Mouse (Mus musculus): ENCODE results near the gene Mat1a. TPM values are rescaled to one million over a fixed set of nuclear protein-coding genes. Genes with fewer than 3 reads are reported as not detected.

Mat1a gene
- polyA plus RNA-seq, 1 experiment from 2014 or later: not detected

GRCm38 (mm10) chr14:41151220-41151898 lies 46.5 kb downstream of the Mat1a start, which contains the start of gene Mbl1:
Mbl1 (plus strand) TSS chr14:41151458.
- no peak within 1 kb of the TSS for H3K4me2 ChIP-seq (ENCODE audit: low read length)
- H3K9ac ChIP-seq (ENCODE audit: low read depth, low read length): no peak within 1 kb of the TSS
- ATAC-seq: no peak
- 87% methylated on average over 7 of the region's 7 CpGs for WGBS
- no peak within 1 kb of the TSS for H3K4me3 ChIP-seq (ENCODE audit: low read length)
- H3K4me1 ChIP-seq (ENCODE audit: control insufficient read depth, insufficient read depth, low read depth, low read length): no peaks in the 10 kb centered on the region
- no peaks in the 10 kb centered on the region for H3K36me3 ChIP-seq (ENCODE audit: control insufficient read depth, insufficient read depth, low read length)
- H3K27ac ChIP-seq (ENCODE audit: low read depth, low read length): no peak within 1 kb of the TSS
- no peaks in the 10 kb centered on the region for H3K27me3 ChIP-seq (replicated peaks; ENCODE audit: control insufficient read depth, insufficient read depth, low read length)
- no peaks in the 10 kb centered on the region for H3K9me3 ChIP-seq (ENCODE audit: control insufficient read depth, low read length)

GRCm38 (mm10) chr14:41160076-41160475 lies 55.2 kb downstream of the Mat1a start:
- Histone ChIP-seq H3K4me2 (ENCODE audit: low read length) (no peak overlapping the region), H3K9ac (ENCODE audit: low read depth, low read length) (no peak overlapping the region), H3K9me3 (ENCODE audit: control insufficient read depth, low read length) (no peaks in the 10 kb centered on the region), H3K4me1 (ENCODE audit: control insufficient read depth, insufficient read depth, low read depth, low read length) (no peaks in the 10 kb centered on the region), H3K4me3 (ENCODE audit: low read length) (no peak overlapping the region), H3K27ac (ENCODE audit: low read depth, low read length) (no peak overlapping the region), H3K27me3 (replicated peaks; ENCODE audit: control insufficient read depth, insufficient read depth, low read length) (no peaks in the 10 kb centered on the region), H3K36me3 (ENCODE audit: control insufficient read depth, insufficient read depth, low read length) (no peaks in the 10 kb centered on the region)
- WGBS: 85% methylated on average over 4 of the region's 4 CpGs
- no peak for ATAC-seq

- Histone ChIP-seq H3K9ac (ENCODE audit: low read depth, low read length) (no peak overlapping the region), H3K9me3 (ENCODE audit: control insufficient read depth, low read length) (no peaks in the 10 kb centered on the region), H3K4me2 (ENCODE audit: low read length) (no peak overlapping the region), H3K27me3 (replicated peaks; ENCODE audit: control insufficient read depth, insufficient read depth, low read length) (no peaks in the 10 kb centered on the region), H3K4me1 (ENCODE audit: control insufficient read depth, insufficient read depth, low read depth, low read length) (no peaks in the 10 kb centered on the region), H3K36me3 (ENCODE audit: control insufficient read depth, insufficient read depth, low read length) (no peaks in the 10 kb centered on the region), H3K4me3 (ENCODE audit: low read length) (no peak overlapping the region), H3K27ac (ENCODE audit: low read depth, low read length) (no peak overlapping the region)
- ATAC-seq: no peak
- 57% methylated on average over 1 of the region's 1 CpGs for WGBS
Measured at GRCm38 (mm10) chr14:41160743-41161142, 55.9 kb downstream of the Mat1a start.

- H3K4me3 ChIP-seq (ENCODE audit: low read length): no peak overlapping the region
- no peak overlapping the region for H3K27ac ChIP-seq (ENCODE audit: low read depth, low read length)
- no peaks in the 10 kb centered on the region for H3K9me3 ChIP-seq (ENCODE audit: control insufficient read depth, low read length)
- no peaks in the 10 kb centered on the region for H3K36me3 ChIP-seq (ENCODE audit: control insufficient read depth, insufficient read depth, low read length)
- H3K4me2 ChIP-seq (ENCODE audit: low read length): no peak overlapping the region
- 28% methylated on average over 2 of the region's 2 CpGs for WGBS
- no peak overlapping the region for H3K9ac ChIP-seq (ENCODE audit: low read depth, low read length)
- H3K27me3 ChIP-seq (replicated peaks; ENCODE audit: control insufficient read depth, insufficient read depth, low read length): no peaks in the 10 kb centered on the region
- H3K4me1 ChIP-seq (ENCODE audit: control insufficient read depth, insufficient read depth, low read depth, low read length): no peaks in the 10 kb centered on the region
- no peak for ATAC-seq
Measured at GRCm38 (mm10) chr14:41162663-41163062, 57.8 kb downstream of the Mat1a start.

GRCm38 (mm10) chr14:41167278-41167677 lies 62.4 kb downstream of the Mat1a start:
- Histone ChIP-seq H3K4me3 (ENCODE audit: low read length) (no peak overlapping the region), H3K27me3 (replicated peaks; ENCODE audit: control insufficient read depth, insufficient read depth, low read length) (no peaks in the 10 kb centered on the region), H3K9ac (ENCODE audit: low read depth, low read length) (no peak overlapping the region), H3K9me3 (ENCODE audit: control insufficient read depth, low read length) (no peaks in the 10 kb centered on the region), H3K4me2 (ENCODE audit: low read length) (no peak overlapping the region), H3K36me3 (ENCODE audit: control insufficient read depth, insufficient read depth, low read length) (no peaks in the 10 kb centered on the region), H3K4me1 (ENCODE audit: control insufficient read depth, insufficient read depth, low read depth, low read length) (no peaks in the 10 kb centered on the region), H3K27ac (ENCODE audit: low read depth, low read length) (no peak overlapping the region)
- WGBS: 61% methylated on average over 5 of the region's 5 CpGs
- ATAC-seq: no peak

GRCm38 (mm10) chr14:41168567-41168966 lies 63.7 kb downstream of the Mat1a start:
- WGBS: 91% methylated on average over 1 of the region's 1 CpGs
- no peak for ATAC-seq

GRCm38 (mm10) chr14:41170514-41170913 lies 65.7 kb downstream of the Mat1a start:
- no peak for ATAC-seq
- 89% methylated on average over 2 of the region's 2 CpGs for WGBS
- Histone ChIP-seq H3K9ac (ENCODE audit: low read depth, low read length) (no peak overlapping the region), H3K4me1 (ENCODE audit: control insufficient read depth, insufficient read depth, low read depth, low read length) (no peaks in the 10 kb centered on the region), H3K4me2 (ENCODE audit: low read length) (no peak overlapping the region), H3K36me3 (ENCODE audit: control insufficient read depth, insufficient read depth, low read length) (no peaks in the 10 kb centered on the region), H3K27me3 (replicated peaks; ENCODE audit: control insufficient read depth, insufficient read depth, low read length) (no peaks in the 10 kb centered on the region), H3K9me3 (ENCODE audit: control insufficient read depth, low read length) (no peaks in the 10 kb centered on the region), H3K4me3 (ENCODE audit: low read length) (no peak overlapping the region), H3K27ac (ENCODE audit: low read depth, low read length) (no peak overlapping the region)

More at GRCm38 (mm10) chr14:41168567-41168966, 63.7 kb downstream of the Mat1a start:
- no peaks in the 10 kb centered on the region for H3K9me3 ChIP-seq (ENCODE audit: control insufficient read depth, low read length)
- no peaks in the 10 kb centered on the region for H3K4me1 ChIP-seq (ENCODE audit: control insufficient read depth, insufficient read depth, low read depth, low read length)
- H3K4me3 ChIP-seq (ENCODE audit: low read length): no peak overlapping the region
- H3K4me2 ChIP-seq (ENCODE audit: low read length): no peak overlapping the region
- no peak overlapping the region for H3K27ac ChIP-seq (ENCODE audit: low read depth, low read length)
- no peaks in the 10 kb centered on the region for H3K27me3 ChIP-seq (replicated peaks; ENCODE audit: control insufficient read depth, insufficient read depth, low read length)
- H3K9ac ChIP-seq (ENCODE audit: low read depth, low read length): no peak overlapping the region
- H3K36me3 ChIP-seq (ENCODE audit: control insufficient read depth, insufficient read depth, low read length): no peaks in the 10 kb centered on the region

Other genes with a start within 250 kb of the Mat1a start
- gene Sh2d4b, start 211.8 kb upstream of the Mat1a start, polyA plus RNA-seq (2015; fragmentation: Nextera tagmentation; extraction: Ambion mirVana): 0.54 and 0.69 TPM in 2 replicates
- 52.5 and 60.6 TPM in 2 replicates for gene Tspan14, start 138.2 kb upstream of the Mat1a start, polyA plus RNA-seq (2015; fragmentation: Nextera tagmentation; extraction: Ambion mirVana)
- 110 and 123 TPM in 2 replicates for gene Fam213a, start 91.2 kb upstream of the Mat1a start, polyA plus RNA-seq (2015; fragmentation: Nextera tagmentation; extraction: Ambion mirVana)
- gene Dydc2, start 35.8 kb upstream of the Mat1a start, polyA plus RNA-seq (2015; fragmentation: Nextera tagmentation; extraction: Ambion mirVana): 1.4 and 1.5 TPM in 2 replicates
- 0.26 TPM in 2 replicates for gene Dydc1, start 32.1 kb upstream of the Mat1a start, polyA plus RNA-seq (2015; fragmentation: Nextera tagmentation; extraction: Ambion mirVana)
- gene Sftpa1, start 26.7 kb downstream of the Mat1a start, polyA plus RNA-seq (2015; fragmentation: Nextera tagmentation; extraction: Ambion mirVana): not detected in 2 replicates
- gene Mbl1, start 46.4 kb downstream of the Mat1a start, polyA plus RNA-seq (2015; fragmentation: Nextera tagmentation; extraction: Ambion mirVana): not detected in 2 replicates
- gene Sftpd, start 80.1 kb downstream of the Mat1a start, polyA plus RNA-seq (2015; fragmentation: Nextera tagmentation; extraction: Ambion mirVana): not detected in 2 replicates
- gene Gm2832, start 173.8 kb downstream of the Mat1a start, polyA plus RNA-seq (2015; fragmentation: Nextera tagmentation; extraction: Ambion mirVana): 0.35 and 0.53 TPM in 2 replicates
- gene Gm5798, start 243.6 kb downstream of the Mat1a start, polyA plus RNA-seq (2015; fragmentation: Nextera tagmentation; extraction: Ambion mirVana): not detected in 2 replicates